Mouse (Mus musculus) erythroblast, adult 5-6 weeks (primary cell): ENCODE measurements around the gene Wwox. TPM values are rescaled to one million over a fixed set of nuclear protein-coding genes. Genes with fewer than 3 reads are reported as not detected.
A peak's percentile ranks its signal among the peaks of the same experiment; 100 is the strongest.

Experiments used
- ATAC-seq: replicated peaks from 2 replicates; pipeline ENCODE4 v1.8.0; 2016; ENCODE audit warnings: moderate number of reproducible peaks, mild to moderate bottlenecking, moderate TSS enrichment, inconsistent platforms; ENCODE audit not compliant: poor library complexity, low FRiP score, severe bottlenecking
- total RNA-seq, 2 experiments: library from RNA; stranded (forward) in 1 of 2; stranded (reverse) in 1 of 2; fragments of 150-400 nt in 1 of 2; fragments of 200-764, 138-1000 nt in 1 of 2; gene quantifications; 2 replicates each; pipeline versions ENCODE4 v1.2.3 to v1.2.4; 2015 to 2017; ENCODE audit warnings: low replicate concordance in 2 of 2

The Wwox gene
- total RNA-seq, 2 experiments from 2014 or later, result 4.3 to 4.6 TPM

GRCm38 (mm10) chr8:114878449-114879276, 439.2 kb downstream of the Wwox start:
- peak; percentile 50 for ATAC-seq

GRCm38 (mm10) chr8:114879277-114879568, 439.8 kb downstream of the Wwox start:
- ATAC-seq, result no peak

GRCm38 (mm10) chr8:114879678-114880077, 440.2 kb downstream of the Wwox start:
- ATAC-seq, result peak; percentile 83

GRCm38 (mm10) chr8:114880475-114881135, 441.1 kb downstream of the Wwox start:
- ATAC-seq, result no peak

- no peak for ATAC-seq
These were observed 442.5 kb downstream of the Wwox start for GRCm38 (mm10) chr8:114881891-114882401.

GRCm38 (mm10) chr8:114882504-114882903, 443.0 kb downstream of the Wwox start:
- no peak for ATAC-seq

GRCm38 (mm10) chr8:114882936-114883606, 443.6 kb downstream of the Wwox start:
- no peak for ATAC-seq

- ATAC-seq, result no peak
These were observed 444.5 kb downstream of the Wwox start for GRCm38 (mm10) chr8:114883967-114884366.

- no peak for ATAC-seq
These were observed 445.7 kb downstream of the Wwox start for GRCm38 (mm10) chr8:114885026-114885592.

GRCm38 (mm10) chr8:114888388-114888787, 448.9 kb downstream of the Wwox start:
- ATAC-seq, result no peak

- ATAC-seq, result no peak
These were observed 450.3 kb downstream of the Wwox start for GRCm38 (mm10) chr8:114889578-114890374.

GRCm38 (mm10) chr8:114890478-114890877, 451.0 kb downstream of the Wwox start:
- ATAC-seq, result no peak

GRCm38 (mm10) chr8:114891252-114891651, 451.8 kb downstream of the Wwox start:
- ATAC-seq, result no peak

GRCm38 (mm10) chr8:114897432-114897831, 458.0 kb downstream of the Wwox start:
- no peak for ATAC-seq

GRCm38 (mm10) chr8:114899157-114899556, 459.7 kb downstream of the Wwox start:
- ATAC-seq, result no peak

GRCm38 (mm10) chr8:114902584-114902983, 463.1 kb downstream of the Wwox start:
- ATAC-seq, result no peak

GRCm38 (mm10) chr8:114908086-114908485, 468.6 kb downstream of the Wwox start:
- no peak for ATAC-seq

- ATAC-seq, result no peak
These were observed 469.1 kb downstream of the Wwox start for GRCm38 (mm10) chr8:114908589-114908988.

- no peak for ATAC-seq
These were observed 469.7 kb downstream of the Wwox start for GRCm38 (mm10) chr8:114909146-114909545.
